In the genomic region with DNA sequence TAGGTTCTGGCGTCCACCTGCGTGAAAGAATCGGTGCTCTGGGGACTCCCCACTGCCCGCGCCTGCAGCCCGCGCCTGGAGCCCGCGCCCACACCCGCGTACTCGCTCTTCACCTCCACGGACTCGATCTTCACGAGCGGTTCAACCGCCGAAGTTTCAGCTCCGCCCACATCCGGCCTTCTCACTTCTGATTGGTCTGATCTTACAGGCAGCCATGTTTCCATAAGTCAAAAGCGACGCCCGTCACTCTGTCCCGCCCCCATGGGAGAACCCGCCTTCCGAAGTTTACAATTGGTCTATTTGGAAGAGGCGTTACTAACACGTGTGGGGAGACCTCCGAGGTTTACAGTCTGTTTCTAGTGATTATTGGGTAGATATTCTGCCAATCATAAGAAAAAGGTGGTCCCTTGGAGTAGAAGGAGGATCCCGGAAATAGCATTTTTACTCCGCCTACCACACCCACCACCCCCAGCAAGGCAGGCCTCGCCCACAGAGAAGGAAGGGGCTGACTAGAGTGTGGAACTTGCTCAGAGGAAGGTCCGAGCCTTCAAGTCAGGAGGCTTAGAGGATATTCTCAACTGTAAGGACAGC, we compare ENCODE assay signal across 8 mouse cellular contexts. TPM values are rescaled to one million over a fixed set of nuclear protein-coding genes. Genes with fewer than 3 reads are reported as not detected.
DNase-seq lines count a peak whose midpoint lies in the region; ATAC-seq lines count a peak whose summit lies in the region.

A gene (minus strand): TSS at position 175 of the 591 bp plus-strand sequence.

- under 1% methylated on average over 33 of the region's 33 CpGs for WGBS in heart, embryonic 13.5 days
- WGBS in liver, embryonic 12.5 days (ENCODE audit: insufficient replicate concordance): under 1% methylated on average over 33 of the region's 33 CpGs
- WGBS in stomach, embryonic 15.5 days: under 1% methylated on average over 33 of the region's 33 CpGs

- H3K9me3 ChIP-seq in heart, embryonic 13.5 days: no peaks in the 10 kb centered on the region
- H3K9me3 ChIP-seq in liver, embryonic 12.5 days (replicated peaks): no peaks in the 10 kb centered on the region
- H3K9me3 ChIP-seq in stomach, embryonic 15.5 days: no peaks in the 10 kb centered on the region

- peak within 1 kb of the TSS; percentile 90 for H3K9ac ChIP-seq in heart, embryonic 13.5 days
- peak within 1 kb of the TSS; percentile 79 for H3K9ac ChIP-seq in liver, embryonic 12.5 days
- peak within 1 kb of the TSS; percentile 51 for H3K9ac ChIP-seq in stomach, embryonic 15.5 days

- H3K4me3 ChIP-seq in brown adipose tissue, adult 24 weeks (ENCODE audit: insufficient read depth, low read depth, low read length): peak within 1 kb of the TSS; percentile 82
- peak within 1 kb of the TSS; percentile 90 for H3K4me3 ChIP-seq in heart, embryonic 13.5 days
- H3K4me3 ChIP-seq in liver, embryonic 12.5 days: peak within 1 kb of the TSS; percentile 86
- H3K4me3 ChIP-seq in stomach, embryonic 15.5 days (replicated peaks): peak within 1 kb of the TSS; percentile 67

- ATAC-seq in heart, embryonic 13.5 days (ENCODE audit: extremely low read depth, insufficient number of reproducible peaks, low FRiP score, low TSS enrichment): peak; percentile 100
- peak; percentile 97 for ATAC-seq in liver, embryonic 12.5 days
- ATAC-seq in stomach, embryonic 15.5 days (ENCODE audit: insufficient read depth, low FRiP score, low read depth): peak; percentile 99

- 0 out of 2 replicates have a peak, but pooled peaks cover 7% of the 10 kb centered on the region for H3K36me3 ChIP-seq in heart, embryonic 13.5 days
- H3K36me3 ChIP-seq in liver, embryonic 12.5 days: peaks cover 5% of the 10 kb centered on the region; the same call in 1 of the 2 replicates
- no peaks in the 10 kb centered on the region for H3K36me3 ChIP-seq in stomach, embryonic 15.5 days

- no peaks in the 10 kb centered on the region for H3K27me3 ChIP-seq in heart, embryonic 13.5 days (replicated peaks)
- H3K27me3 ChIP-seq in liver, embryonic 12.5 days (replicated peaks): 0 out of 2 replicates have a peak, but pooled peaks cover 6% of the 10 kb centered on the region
- H3K27me3 ChIP-seq in stomach, embryonic 15.5 days (replicated peaks): no peaks in the 10 kb centered on the region

- peaks cover 17% of the 10 kb centered on the region for H3K4me1 ChIP-seq in brown adipose tissue, adult 24 weeks (ENCODE audit: control insufficient read depth, insufficient read depth, insufficient read length, low read length)
- H3K4me1 ChIP-seq in heart, embryonic 13.5 days: peaks cover 28% of the 10 kb centered on the region
- peaks cover 32% of the 10 kb centered on the region for H3K4me1 ChIP-seq in liver, embryonic 12.5 days
- H3K4me1 ChIP-seq in stomach, embryonic 15.5 days: peaks cover 16% of the 10 kb centered on the region

- H3K27ac ChIP-seq in brown adipose tissue, adult 24 weeks (replicated peaks; ENCODE audit: low read depth, low read length): peak within 1 kb of the TSS; percentile 29
- no peak within 1 kb of the TSS for H3K27ac ChIP-seq in heart, embryonic 13.5 days (replicated peaks)
- H3K27ac ChIP-seq in liver, embryonic 12.5 days: peak within 1 kb of the TSS; percentile 45; the same call in 1 of the 2 replicates
- no peak within 1 kb of the TSS for H3K27ac ChIP-seq in stomach, embryonic 15.5 days

- H3K4me2 ChIP-seq in heart, embryonic 13.5 days: peak within 1 kb of the TSS; percentile 84
- peak within 1 kb of the TSS; percentile 83 for H3K4me2 ChIP-seq in liver, embryonic 12.5 days
- peak within 1 kb of the TSS; percentile 71 for H3K4me2 ChIP-seq in stomach, embryonic 15.5 days

- peak; percentile 98 for DNase-seq in CD4-positive, CD25-positive, alpha-beta regulatory T cell, adult 2 months (ENCODE audit: low read depth, low spot score)
- DNase-seq in fat pad, adult 2 months (ENCODE audit: extremely low read depth, low read depth, low spot score): peak; percentile 99
- peak; percentile 97 for DNase-seq in kidney, postnatal 10 days
- DNase-seq in natural killer cell, adult 2 months (ENCODE audit: low spot score in 2 of 2): peak; percentile 98 to 99

RNA-seq across cellular contexts. Expression of the gene that starts here (rescaled TPM):
- polyA plus RNA-seq in brown adipose tissue, adult 24 weeks (2012; ENCODE audit: insufficient read depth, insufficient read length, missing spikeins): 4.4 and 6.3 TPM in 2 replicates
- polyA plus RNA-seq in heart, embryonic 13.5 days (2015; fragmentation: Nextera tagmentation; extraction: Ambion mirVana): 18.2 and 23.0 TPM in 2 replicates
- 16.8 and 18.3 TPM in 2 replicates for polyA plus RNA-seq in liver, embryonic 12.5 days (2016; fragmentation: Nextera tagmentation; extraction: Ambion mirVana)
- 26.1 and 29.2 TPM in 2 replicates for polyA plus RNA-seq in stomach, embryonic 15.5 days (2015; fragmentation: Nextera tagmentation; extraction: Ambion mirVana)

Comparison
In these comparisons a context has a peak if more than half of its experiments do, and no peak if none do; other contexts are left out.
1. H3K27ac ChIP-seq: peak in brown adipose tissue, adult 24 weeks (single experiment) and liver, embryonic 12.5 days (single experiment); none in heart, embryonic 13.5 days (single experiment) and stomach, embryonic 15.5 days (single experiment).
2. Peak in every context shown above with its lines, with median percentiles within 50 percentile points of each other: DNase-seq, H3K4me3 ChIP-seq, ATAC-seq, H3K4me2 ChIP-seq and H3K9ac ChIP-seq.